8 mouse cellular contexts compared by ENCODE assay signal in the genomic region with DNA sequence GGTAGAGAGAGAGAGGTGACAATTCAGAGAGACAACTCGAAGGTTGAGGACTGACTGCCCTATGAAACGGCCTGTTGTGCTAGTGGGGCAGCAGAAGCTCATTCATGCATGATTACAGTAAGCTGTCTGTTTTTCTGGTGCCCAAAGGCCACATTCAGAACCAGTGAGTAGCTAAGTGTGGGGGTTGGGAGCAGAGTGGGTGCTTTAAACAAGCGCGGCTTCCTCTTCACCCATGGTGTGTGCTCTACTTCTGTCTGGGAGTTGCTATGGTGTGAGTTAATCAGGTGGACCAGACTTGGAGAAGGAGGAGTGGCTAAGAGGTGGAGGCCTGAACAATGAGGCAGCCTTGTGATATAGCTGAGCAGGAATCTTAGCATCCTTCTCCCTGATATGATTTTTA. TPM values are rescaled to one million over a fixed set of nuclear protein-coding genes. Genes with fewer than 3 reads are reported as not detected.
DNase-seq lines count a peak whose midpoint lies in the region; ATAC-seq and TF ChIP-seq lines count a peak whose summit lies in the region.

No protein-coding gene starts in this region.

- DNase-seq in heart, adult 2 months: no peak
- DNase-seq in cerebellum, adult 11-12 months: peak; percentile 50
- no peak for DNase-seq in heart, postnatal 0 days (ENCODE audit: low spot score)
- no peak for DNase-seq in urinary bladder, postnatal 14 days (ENCODE audit: low spot score)
- no peak for DNase-seq in urinary bladder, postnatal 10 days (ENCODE audit: low spot score)

- no peak for TF ChIP-seq POLR2A in heart, adult 2 months (IDR thresholded peaks at IDR 0.05; ENCODE audit: insufficient read depth, low read depth, low read length)

- H3K27ac ChIP-seq in heart, embryonic 13.5 days (replicated peaks): 0 out of 2 replicates have a peak overlapping the region, but pooled peaks have one; percentile 37
- no peak overlapping the region for H3K27ac ChIP-seq in heart, adult 2 months
- peak overlapping the region; percentile 85; the same call in 1 of the 2 replicates for H3K27ac ChIP-seq in heart, postnatal 0 days (ENCODE audit: low read depth)
- H3K27ac ChIP-seq in limb, embryonic 15.5 days: no peak overlapping the region
- H3K27ac ChIP-seq in neural tube, embryonic 14.5 days (ENCODE audit: low read depth, low read length): peak overlapping the region; percentile 95

- WGBS in heart, embryonic 13.5 days: 36% methylated on average over 4 of the region's 4 CpGs
- 58% methylated on average over 4 of the region's 4 CpGs for WGBS in heart, adult 2 months
- WGBS in heart, postnatal 0 days: 48% methylated on average over 4 of the region's 4 CpGs
- WGBS in limb, embryonic 15.5 days: 48% methylated on average over 4 of the region's 4 CpGs
- 18% methylated on average over 4 of the region's 4 CpGs for WGBS in neural tube, embryonic 14.5 days

- TF ChIP-seq CTCF in heart, adult 2 months (IDR thresholded peaks at IDR 0.05): no peak
- TF ChIP-seq CTCF in heart, postnatal 0 days (IDR thresholded peaks at IDR 0.05; ENCODE audit: low read depth): no peak

- H3K79me2 ChIP-seq in heart, adult 2 months (replicated peaks; ENCODE audit: control insufficient read depth, insufficient read depth, low read length): no peaks in the 10 kb centered on the region

- no peak for TF ChIP-seq EP300 in heart, adult 2 months (IDR thresholded peaks at IDR 0.05; ENCODE audit: insufficient read depth, low read depth, low read length)
- no peak for TF ChIP-seq EP300 in heart, postnatal 0 days (IDR thresholded peaks at IDR 0.05; ENCODE audit: low read depth)

- no peaks in the 10 kb centered on the region for H3K27me3 ChIP-seq in heart, embryonic 13.5 days (replicated peaks)
- H3K27me3 ChIP-seq in heart, adult 2 months (ENCODE audit: control insufficient read depth, insufficient read depth, low read length): no peaks in the 10 kb centered on the region
- H3K27me3 ChIP-seq in heart, postnatal 0 days (ENCODE audit: control insufficient read depth, insufficient read depth, low read length): no peaks in the 10 kb centered on the region
- peaks cover 22% of the 10 kb centered on the region for H3K27me3 ChIP-seq in limb, embryonic 15.5 days
- no peaks in the 10 kb centered on the region; the same call in 1 of the 2 replicates for H3K27me3 ChIP-seq in neural tube, embryonic 14.5 days (ENCODE audit: control insufficient read depth, insufficient read depth, low read length)

- ATAC-seq in heart, embryonic 13.5 days (ENCODE audit: extremely low read depth, insufficient number of reproducible peaks, low FRiP score, low TSS enrichment): no peak
- ATAC-seq in heart, postnatal 0 days (ENCODE audit: insufficient read depth, low read depth): no peak
- ATAC-seq in limb, embryonic 15.5 days (ENCODE audit: insufficient number of reproducible peaks, low FRiP score, low TSS enrichment, low read depth): no peak
- ATAC-seq in neural tube, embryonic 14.5 days (ENCODE audit: low read depth): peak; percentile 33

- H3K4me1 ChIP-seq in heart, embryonic 13.5 days: peaks cover 21% of the 10 kb centered on the region
- peaks cover 4% of the 10 kb centered on the region for H3K4me1 ChIP-seq in heart, adult 2 months (ENCODE audit: control insufficient read depth, insufficient read depth, low read length)
- peaks cover 12% of the 10 kb centered on the region; the same call in 1 of the 2 replicates for H3K4me1 ChIP-seq in heart, postnatal 0 days (ENCODE audit: control insufficient read depth, insufficient read depth)
- peaks cover 14% of the 10 kb centered on the region for H3K4me1 ChIP-seq in limb, embryonic 15.5 days
- peaks cover 32% of the 10 kb centered on the region for H3K4me1 ChIP-seq in neural tube, embryonic 14.5 days (ENCODE audit: control insufficient read depth, insufficient read depth, low read length)

- no peaks in the 10 kb centered on the region for H3K36me3 ChIP-seq in heart, embryonic 13.5 days
- H3K36me3 ChIP-seq in heart, adult 2 months (ENCODE audit: control insufficient read depth, insufficient read depth, low read length): no peaks in the 10 kb centered on the region
- H3K36me3 ChIP-seq in heart, postnatal 0 days (replicated peaks; ENCODE audit: control insufficient read depth, insufficient read depth, low read length): no peaks in the 10 kb centered on the region
- H3K36me3 ChIP-seq in limb, embryonic 15.5 days: no peaks in the 10 kb centered on the region
- no peaks in the 10 kb centered on the region for H3K36me3 ChIP-seq in neural tube, embryonic 14.5 days (ENCODE audit: control insufficient read depth, insufficient read depth, low read length)

- H3K9ac ChIP-seq in heart, embryonic 13.5 days: peak overlapping the region; percentile 92
- no peak overlapping the region for H3K9ac ChIP-seq in heart, adult 2 months (ENCODE audit: low read depth, low read length)
- no peak overlapping the region for H3K9ac ChIP-seq in heart, postnatal 0 days (replicated peaks; ENCODE audit: low read depth, low read length)
- H3K9ac ChIP-seq in limb, embryonic 15.5 days: no peak overlapping the region
- H3K9ac ChIP-seq in neural tube, embryonic 14.5 days (replicated peaks; ENCODE audit: low read depth, low read length): peak overlapping the region; percentile 95

- intact Hi-C loops in heart, adult 2 months (cut with DNase I): loop anchor here (2.0 to 10.0 kb wide), 3 partner anchors 98 to 280 kb away; no protein-coding TSS in a partner anchor

- peak overlapping the region; percentile 79 for H3K4me2 ChIP-seq in heart, embryonic 13.5 days
- peak overlapping the region; percentile 82 for H3K4me2 ChIP-seq in heart, postnatal 0 days (ENCODE audit: low read depth, low read length)
- H3K4me2 ChIP-seq in limb, embryonic 15.5 days: no peak overlapping the region
- peak overlapping the region; percentile 68 for H3K4me2 ChIP-seq in neural tube, embryonic 14.5 days (ENCODE audit: low read depth, low read length)

- peak overlapping the region; percentile 86 for H3K4me3 ChIP-seq in heart, embryonic 13.5 days
- H3K4me3 ChIP-seq in heart, adult 2 months: no peak overlapping the region
- H3K4me3 ChIP-seq in heart, postnatal 0 days (ENCODE audit: low read depth, low read length): peak overlapping the region; percentile 76
- 0 out of 2 replicates have a peak overlapping the region, but pooled peaks have one; percentile 62 for H3K4me3 ChIP-seq in limb, embryonic 15.5 days
- peak overlapping the region; percentile 93 for H3K4me3 ChIP-seq in neural tube, embryonic 14.5 days (ENCODE audit: low read depth, low read length)

- H3K9me3 ChIP-seq in heart, embryonic 13.5 days: no peaks in the 10 kb centered on the region
- no peaks in the 10 kb centered on the region for H3K9me3 ChIP-seq in heart, postnatal 0 days (replicated peaks; ENCODE audit: control insufficient read depth, low read length)
- no peaks in the 10 kb centered on the region for H3K9me3 ChIP-seq in limb, embryonic 15.5 days
- no peaks in the 10 kb centered on the region for H3K9me3 ChIP-seq in neural tube, embryonic 14.5 days (ENCODE audit: control insufficient read depth, low read length)

RNA-seq across cellular contexts. Expression of gene Tnik, which starts 2.2 kb away (rescaled TPM):
- polyA plus RNA-seq in heart, embryonic 13.5 days (2015; fragmentation: Nextera tagmentation; extraction: Ambion mirVana): 8.3 and 8.4 TPM in 2 replicates
- total RNA-seq in heart, adult 2 months (2021): 10 to 100 TPM; 26.8 to 29.8 TPM
- polyA plus RNA-seq in heart, adult 2 months (2012; rRNA removed): 6.6 and 13.6 TPM in 2 replicates
- total RNA-seq in heart, postnatal 0 days (2014; rRNA removed; ENCODE audit: low replicate concordance): 22.5 and 27.5 TPM in 2 replicates
- polyA plus RNA-seq in heart, postnatal 0 days (2015; fragmentation: Nextera tagmentation; extraction: Ambion mirVana): 8.3 and 9.2 TPM in 2 replicates
- 7.1 and 7.6 TPM in 2 replicates for polyA plus RNA-seq in limb, embryonic 15.5 days (2015; fragmentation: Nextera tagmentation; extraction: Ambion mirVana)
- polyA plus RNA-seq in neural tube, embryonic 14.5 days (2014; fragmentation: Nextera tagmentation; extraction: Ambion mirVana): 93.2 and 106 TPM in 2 replicates

Comparison
In these comparisons a context has a peak if more than half of its experiments do, and no peak if none do; other contexts are left out.
1. H3K27ac ChIP-seq: peak in heart, embryonic 13.5 days (single experiment), heart, postnatal 0 days (single experiment) and neural tube, embryonic 14.5 days (single experiment); none in heart, adult 2 months (single experiment) and limb, embryonic 15.5 days (single experiment).
2. H3K9ac ChIP-seq: peak in heart, embryonic 13.5 days (single experiment) and neural tube, embryonic 14.5 days (single experiment); none in heart, adult 2 months (single experiment), heart, postnatal 0 days (single experiment) and limb, embryonic 15.5 days (single experiment).